Mouse (Mus musculus): Measurements from ENCODE around the gene Ftsj3. TPM values are rescaled to one million over a fixed set of nuclear protein-coding genes. Genes with fewer than 3 reads are reported as not detected.
A peak's percentile ranks its signal among the peaks of the same experiment; 100 is the strongest.
"Not testable (repeated sequence)": the region's sequence is repeated elsewhere in the genome, so short reads cannot be mapped to it uniquely, and the experiment has no call there.

Gene Ftsj3
- total RNA-seq, 2 experiments from 2014 or later, result 28.6 to 29.3 TPM

DNA sequence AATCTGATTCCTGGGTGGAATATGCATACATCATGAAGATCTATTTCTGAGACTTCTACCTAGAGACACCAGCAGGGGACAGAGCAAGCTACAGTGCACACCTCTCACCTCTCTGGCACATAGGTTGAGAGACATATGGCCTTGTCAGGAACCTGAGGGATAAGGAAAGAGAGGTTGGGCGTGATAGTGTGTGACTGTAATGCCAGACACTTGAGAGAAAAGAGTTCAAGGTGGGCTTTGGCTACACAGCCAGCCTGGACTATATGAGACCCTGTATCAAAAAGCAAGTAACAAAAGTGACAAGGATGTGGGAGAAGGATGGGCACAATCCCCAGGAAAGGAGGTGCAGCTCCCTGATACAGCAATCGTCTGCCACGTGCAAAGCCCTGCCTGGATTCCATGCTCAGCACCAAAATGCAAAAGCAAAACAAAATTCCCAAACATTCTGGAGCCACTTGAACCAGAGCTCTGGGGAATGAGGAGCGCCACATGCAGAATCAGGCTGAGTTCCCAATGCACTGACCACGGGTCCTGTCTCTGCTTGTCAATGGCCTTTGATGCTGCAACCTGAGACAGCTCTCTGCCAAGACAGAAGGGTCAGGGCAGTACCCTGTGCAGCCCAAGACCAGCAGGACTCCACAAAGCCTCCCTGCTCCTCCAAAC lies 15.4 kb upstream of the Ftsj3 start:
- no peak for DNase-seq (ENCODE audit: low spot score in 2 of 2)
- intact Hi-C loops (cut with DNase I), result no loop called here

GRCm38 (mm10) chr11:106269060-106269431 lies 13.2 kb upstream of the Ftsj3 start:
- intact Hi-C loops (cut with DNase I), result no loop called here
- DNase-seq (ENCODE audit: low spot score in 2 of 2), result no peak

GRCm38 (mm10) chr11:106268326-106269059 lies 12.6 kb upstream of the Ftsj3 start:
- peak; percentile 52 to 54 for DNase-seq (ENCODE audit: low spot score in 2 of 2)
- intact Hi-C loops (cut with DNase I), result no loop called here

- intact Hi-C loops (cut with DNase I), result no loop called here
- no peak for DNase-seq (ENCODE audit: low spot score in 2 of 2)
These were observed 12.0 kb upstream of the Ftsj3 start for GRCm38 (mm10) chr11:106267871-106268270.

- DNase-seq (ENCODE audit: low spot score in 2 of 2), result no peak
- intact Hi-C loops (cut with DNase I), result no loop called here
These were observed 11.5 kb upstream of the Ftsj3 start for GRCm38 (mm10) chr11:106267311-106267852.

GRCm38 (mm10) chr11:106266431-106266830 lies 10.6 kb upstream of the Ftsj3 start:
- intact Hi-C loops (cut with DNase I), result no loop called here
- DNase-seq (ENCODE audit: low spot score in 2 of 2), result no peak

DNA sequence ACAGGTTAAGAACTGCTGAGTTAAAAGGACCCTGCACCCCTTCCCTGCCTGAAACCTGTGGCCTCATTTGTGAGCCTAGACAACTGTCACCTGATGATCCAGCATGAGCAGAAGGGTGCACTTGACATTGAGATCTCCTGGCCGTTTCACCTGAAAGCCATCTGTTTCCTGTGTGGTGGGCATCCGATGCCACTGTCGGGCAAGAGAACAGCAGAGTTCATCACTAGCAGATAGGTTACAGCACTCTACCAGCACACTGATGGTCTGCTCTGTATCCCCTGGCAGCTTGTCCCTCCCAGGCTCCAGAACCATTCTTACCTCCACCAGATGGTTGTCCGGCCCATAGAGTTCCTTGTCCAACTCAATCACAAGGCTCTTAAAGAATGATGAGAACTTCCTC lies 9.7 kb upstream of the Ftsj3 start:
- no peak for DNase-seq (ENCODE audit: low spot score in 2 of 2)
- intact Hi-C loops (cut with DNase I), result no loop called here

GRCm38 (mm10) chr11:106264988-106265387 lies 9.1 kb upstream of the Ftsj3 start:
- no peak for DNase-seq (ENCODE audit: low spot score in 2 of 2)
- intact Hi-C loops (cut with DNase I), result no loop called here

GRCm38 (mm10) chr11:106263963-106264362 lies 8.1 kb upstream of the Ftsj3 start:
- intact Hi-C loops (cut with DNase I), result no loop called here
- DNase-seq (ENCODE audit: low spot score in 2 of 2), result no peak

GRCm38 (mm10) chr11:106260826-106261450 lies 5.1 kb upstream of the Ftsj3 start:
- intact Hi-C loops (cut with DNase I), result no loop called here

DNA sequence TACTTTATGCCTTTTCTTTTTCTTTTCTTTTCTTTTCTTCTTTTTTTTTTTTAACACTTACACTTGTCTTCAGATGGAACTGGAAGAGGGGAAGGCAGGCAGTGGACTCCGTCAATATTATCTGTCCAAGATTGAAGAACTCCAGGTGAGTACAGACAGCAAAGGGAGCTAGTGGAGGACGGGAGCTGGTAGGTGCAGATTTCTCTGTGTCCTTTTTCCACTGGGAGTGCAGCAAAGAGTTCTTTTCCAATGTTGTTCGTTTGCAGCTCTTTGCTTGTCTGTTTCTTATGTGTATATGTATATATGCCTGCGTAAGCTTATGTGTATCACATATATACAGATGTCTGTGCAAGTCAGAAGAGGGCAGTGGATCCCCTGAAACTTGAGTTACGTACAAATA lies 896 bp upstream of the Ftsj3 start:
- intact Hi-C loops (cut with DNase I), result loop anchor here (2.0 to 5.0 kb wide), 2 partner anchors 16 to 39 kb away; partner anchors contain the start of genes Ccdc47, Ddx42 and Smarcd2
- DNase-seq (ENCODE audit: low spot score in 2 of 2), result peak in 1 of 2 experiments; percentile 38

More at GRCm38 (mm10) chr11:106260826-106261450, 5.1 kb upstream of the Ftsj3 start:
- no peak for DNase-seq (ENCODE audit: low spot score in 2 of 2)

DNA sequence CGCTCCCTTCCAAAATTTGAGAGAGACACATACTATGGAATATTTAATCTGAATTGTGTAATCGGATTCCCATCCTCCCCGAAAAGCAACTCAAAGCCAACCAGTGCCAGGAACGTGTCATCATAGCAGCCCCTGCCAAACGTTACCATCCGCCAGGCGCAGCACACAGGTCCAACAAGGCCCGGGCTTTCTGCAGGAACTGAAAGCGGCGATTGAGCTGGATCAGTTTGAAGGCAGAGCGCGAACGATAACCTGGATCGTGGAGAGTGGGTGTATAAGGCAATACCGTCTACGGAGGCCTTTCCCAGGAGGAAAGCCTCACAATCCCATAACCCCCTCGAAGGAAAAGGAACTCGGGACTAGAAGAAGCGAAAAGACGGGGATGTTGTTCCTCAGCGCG lies 705 bp downstream of the Ftsj3 start:
- intact Hi-C loops (cut with DNase I), result loop anchor here (5.0 kb wide), 1 partner anchor 38 kb away; the partner anchor contains the start of genes Ccdc47 and Ddx42
- peak in 1 of 2 experiments; percentile 25 for DNase-seq (ENCODE audit: low spot score in 2 of 2)

GRCm38 (mm10) chr11:106254767-106255166 lies 1.1 kb downstream of the Ftsj3 start:
- DNase-seq (ENCODE audit: low spot score in 2 of 2), result no peak
- intact Hi-C loops (cut with DNase I), result loop anchor here (5.0 kb wide), 1 partner anchor 37 kb away; the partner anchor contains the start of genes Ccdc47 and Ddx42

- DNase-seq (ENCODE audit: low spot score in 2 of 2), result no peak
- intact Hi-C loops (cut with DNase I), result no loop called here
These were observed 6.6 kb downstream of the Ftsj3 start for GRCm38 (mm10) chr11:106249326-106249725.

DNA sequence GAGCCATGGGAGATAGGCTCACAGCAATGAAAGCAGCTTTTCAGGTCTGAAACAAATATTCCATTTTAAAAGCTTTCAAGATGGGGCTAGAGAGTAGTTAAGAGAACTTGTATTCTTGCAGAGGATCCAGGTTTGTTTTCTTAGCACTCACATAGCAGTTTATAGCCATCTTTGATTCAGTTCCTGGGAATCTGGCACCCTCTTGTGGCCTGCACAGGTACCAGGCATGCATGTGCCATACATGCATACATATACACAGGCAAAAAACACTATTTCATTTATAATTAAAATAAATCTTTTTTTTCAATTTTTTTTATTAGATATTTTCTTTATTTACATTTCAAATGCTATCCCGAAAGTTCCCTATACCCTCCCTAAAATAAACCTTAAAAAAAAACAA lies 9.0 kb downstream of the Ftsj3 start:
- intact Hi-C loops (cut with DNase I), result no loop called here

GRCm38 (mm10) chr11:106233978-106234377 lies 21.9 kb downstream of the Ftsj3 start:
- DNase-seq (ENCODE audit: low spot score in 2 of 2); intact Hi-C loops (cut with DNase I): not testable (repeated sequence)

More for the DNA sequence above, 9.0 kb downstream of the Ftsj3 start:
- no peak for DNase-seq (ENCODE audit: low spot score in 2 of 2)

DNA sequence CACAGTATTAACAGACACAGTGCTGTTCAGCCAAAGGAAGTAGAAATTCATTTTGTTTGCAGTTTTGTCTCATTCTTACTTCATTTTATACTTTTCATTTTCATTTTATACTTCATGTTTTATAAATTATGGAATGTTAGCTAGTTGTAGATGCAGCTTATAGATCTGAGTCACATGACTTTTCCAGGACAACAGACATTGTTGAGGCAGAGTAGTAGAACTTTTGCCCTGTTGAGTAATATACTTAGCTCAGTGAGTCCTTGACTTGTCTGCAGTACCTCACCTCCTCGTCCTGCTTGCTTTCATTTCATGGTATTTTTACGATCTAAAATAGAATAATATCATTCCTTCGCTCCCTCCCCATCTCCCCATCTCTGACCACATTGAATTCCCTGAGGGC lies 35.3 kb downstream of the Ftsj3 start:
- no peak for DNase-seq (ENCODE audit: low spot score in 2 of 2)
- intact Hi-C loops (cut with DNase I), result no loop called here

- DNase-seq (ENCODE audit: low spot score in 2 of 2), result peak; percentile 92 to 96
- intact Hi-C loops (cut with DNase I), result loop anchor here (2.0 to 5.0 kb wide), 3 partner anchors 24 to 56 kb away; partner anchors contain the start of genes Ftsj3, Gm10840, Limd2 and Psmc5
These were observed 39.0 kb downstream of the Ftsj3 start, which contains the start of gene Ddx42 for GRCm38 (mm10) chr11:106216730-106217490. Gene Ddx42 (plus strand): TSS chr11:106216926.
